Mouse (Mus musculus) embryonic fibroblast, embryonic 13.5 days (primary cell): ENCODE results near the gene Ctnnbl1. TPM values are rescaled to one million over a fixed set of nuclear protein-coding genes. Genes with fewer than 3 reads are reported as not detected.

Experiments used
- H3K27ac ChIP-seq: 2 replicates; pipeline ENCODE4 v1.5.1; 2012; ENCODE audit warnings: low read length, control low read depth, inconsistent platforms; ENCODE audit not compliant: insufficient read depth
- H3K4me1 ChIP-seq: 2 replicates; pipeline ENCODE4 v1.6.1; 2011; ENCODE audit warnings: low read length; ENCODE audit not compliant: control insufficient read depth, insufficient read depth
- H3K4me3 ChIP-seq: 2 replicates; pipeline ENCODE4 v1.5.1; 2011; ENCODE audit warnings: mild to moderate bottlenecking, control low read depth, low read length; ENCODE audit not compliant: insufficient read depth
- CTCF ChIP-seq: IDR thresholded peaks from 2 replicates; pipeline ENCODE4 v1.5.1; 2011; ENCODE audit warnings: mild to moderate bottlenecking, control low read depth, low read length, moderate library complexity, borderline replicate concordance; ENCODE audit not compliant: insufficient read depth
- POLR2A ChIP-seq: IDR thresholded peaks from 2 replicates; pipeline ENCODE4 v1.6.1; 2011; ENCODE audit warnings: low read depth, mild to moderate bottlenecking, control low read depth, low read length, moderate library complexity
- polyA plus RNA-seq: library from polyadenylated mRNA; stranded (reverse); fragments of >200 nt; gene quantifications from 2 replicates; pipeline ENCODE4 v1.2.4, GENCODE M21; 2011; ENCODE audit warnings: low read depth; ENCODE audit not compliant: missing spikeins, insufficient read length

Gene Ctnnbl1
- polyA plus RNA-seq, 1 experiment = 17.5 TPM

GRCm38 (mm10) chr2:157830620-157831354 is 93.6 kb downstream of the Ctnnbl1 start:
- no peak overlapping the region for H3K27ac ChIP-seq
- H3K4me1 ChIP-seq = no peaks in the 10 kb centered on the region
- TF ChIP-seq POLR2A (no peak), CTCF (no peak)
- H3K4me3 ChIP-seq = no peak overlapping the region

GRCm38 (mm10) chr2:157837050-157837449 is 99.8 kb downstream of the Ctnnbl1 start:
- TF ChIP-seq CTCF (no peak), POLR2A (no peak)
- H3K27ac ChIP-seq = no peak overlapping the region
- no peak overlapping the region for H3K4me3 ChIP-seq
- H3K4me1 ChIP-seq = no peaks in the 10 kb centered on the region

- TF ChIP-seq CTCF = no peak
- no peak for TF ChIP-seq POLR2A
- H3K4me3 ChIP-seq = no peak overlapping the region
- no peak overlapping the region for H3K27ac ChIP-seq
- no peaks in the 10 kb centered on the region for H3K4me1 ChIP-seq
Observed at GRCm38 (mm10) chr2:157838206-157838923, 101.2 kb downstream of the Ctnnbl1 start.

- H3K4me3 ChIP-seq = no peak overlapping the region
Observed at GRCm38 (mm10) chr2:157840641-157841078, 103.5 kb downstream of the Ctnnbl1 start.

GRCm38 (mm10) chr2:157841121-157841520 is 103.9 kb downstream of the Ctnnbl1 start:
- H3K4me1 ChIP-seq = no peaks in the 10 kb centered on the region; the same call in 1 of the 2 replicates
- no peak overlapping the region for H3K4me3 ChIP-seq
- no peak overlapping the region for H3K27ac ChIP-seq
- TF ChIP-seq POLR2A = no peak
- TF ChIP-seq CTCF = no peak

More at GRCm38 (mm10) chr2:157840641-157841078, 103.5 kb downstream of the Ctnnbl1 start:
- Histone ChIP-seq H3K4me1 (no peaks in the 10 kb centered on the region; the same call in 1 of the 2 replicates), H3K27ac (no peak overlapping the region)
- TF ChIP-seq CTCF (no peak), POLR2A (no peak)

GRCm38 (mm10) chr2:157844746-157845145 is 107.5 kb downstream of the Ctnnbl1 start:
- Histone ChIP-seq H3K27ac (no peak overlapping the region), H3K4me3 (no peak overlapping the region), H3K4me1 (no peaks in the 10 kb centered on the region; the same call in 1 of the 2 replicates)
- TF ChIP-seq CTCF = no peak
- TF ChIP-seq POLR2A = no peak

GRCm38 (mm10) chr2:157845831-157846230 is 108.6 kb downstream of the Ctnnbl1 start:
- Histone ChIP-seq H3K27ac (no peak overlapping the region), H3K4me1 (no peaks in the 10 kb centered on the region; the same call in 1 of the 2 replicates), H3K4me3 (no peak overlapping the region)
- TF ChIP-seq CTCF (no peak), POLR2A (no peak)

GRCm38 (mm10) chr2:157853135-157853534 is 115.9 kb downstream of the Ctnnbl1 start:
- no peak overlapping the region for H3K27ac ChIP-seq
- no peaks in the 10 kb centered on the region for H3K4me1 ChIP-seq
- no peak for TF ChIP-seq CTCF
- no peak for TF ChIP-seq POLR2A
- no peak overlapping the region for H3K4me3 ChIP-seq

- H3K27ac ChIP-seq = no peak overlapping the region
- no peak for TF ChIP-seq CTCF
- TF ChIP-seq POLR2A = no peak
- no peak overlapping the region for H3K4me3 ChIP-seq
- H3K4me1 ChIP-seq = no peaks in the 10 kb centered on the region
Observed at GRCm38 (mm10) chr2:157855814-157856213, 118.6 kb downstream of the Ctnnbl1 start.

- Histone ChIP-seq H3K27ac (no peak overlapping the region), H3K4me3 (no peak overlapping the region), H3K4me1 (no peaks in the 10 kb centered on the region)
- TF ChIP-seq CTCF (no peak), POLR2A (no peak)
Observed at GRCm38 (mm10) chr2:157857496-157857895, 120.3 kb downstream of the Ctnnbl1 start.
